Mouse (Mus musculus) urinary bladder, postnatal 25 days (tissue): Measurements from ENCODE around the gene Rapgef3.
A peak's percentile ranks its signal among the peaks of the same experiment; 100 is the strongest.

Source experiments
- DNase-seq: peaks from one replicate; pipeline ENCODE4 v3.0.0; 2022; ENCODE audit warnings: low spot score

Gene Rapgef3

DNA sequence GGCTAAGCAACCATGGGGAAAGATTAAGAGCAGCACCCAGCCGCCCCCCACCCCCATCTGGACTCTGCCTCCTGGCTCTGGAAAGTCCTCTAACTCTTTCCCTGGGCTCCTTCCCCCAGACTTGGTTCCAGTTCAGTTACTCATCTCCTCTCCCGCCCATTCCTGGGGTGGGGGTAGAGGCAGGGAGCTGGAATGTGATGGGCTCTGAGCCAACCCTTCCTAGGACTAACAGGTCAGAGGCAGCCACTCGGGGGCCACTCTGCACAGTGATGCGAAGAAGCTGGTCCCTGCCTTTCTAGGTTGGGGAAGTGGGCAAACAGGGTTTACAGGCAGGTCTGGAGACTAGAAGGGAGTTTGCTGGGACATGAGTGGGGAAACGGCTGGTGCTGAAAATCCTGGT, 5.3 kb upstream of the Rapgef3 start:
- peak; percentile 67 for DNase-seq

- DNase-seq = no peak
Measured at GRCm38 (mm10) chr15:97770280-97770679, 2.5 kb upstream of the Rapgef3 start.

GRCm38 (mm10) chr15:97768192-97768591, 420 bp upstream of the Rapgef3 start:
- DNase-seq = no peak

GRCm38 (mm10) chr15:97766594-97767279, 1.0 kb downstream of the Rapgef3 start:
- DNase-seq = no peak

DNA sequence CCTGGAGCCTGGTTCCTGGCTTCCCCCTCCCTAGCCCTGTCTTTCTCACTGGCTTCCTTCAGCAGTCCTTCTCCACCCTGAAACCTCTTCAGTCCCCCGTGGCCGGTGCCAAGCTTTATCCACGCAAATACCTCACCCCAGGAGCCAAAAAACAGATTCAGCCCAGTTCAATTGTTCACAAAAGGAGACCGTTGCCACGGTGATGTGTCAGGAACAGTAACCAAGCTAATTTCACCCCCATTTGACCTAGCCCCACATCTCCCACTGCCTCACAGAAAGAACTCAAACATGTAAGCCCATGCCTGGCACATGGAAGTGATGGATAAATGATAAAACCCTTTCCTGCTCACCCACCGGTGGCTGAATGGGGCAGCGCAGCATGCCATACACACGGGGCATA, 1.6 kb downstream of the Rapgef3 start:
- DNase-seq = no peak

- no peak for DNase-seq
Measured at GRCm38 (mm10) chr15:97765090-97765794, 2.5 kb downstream of the Rapgef3 start.

DNA sequence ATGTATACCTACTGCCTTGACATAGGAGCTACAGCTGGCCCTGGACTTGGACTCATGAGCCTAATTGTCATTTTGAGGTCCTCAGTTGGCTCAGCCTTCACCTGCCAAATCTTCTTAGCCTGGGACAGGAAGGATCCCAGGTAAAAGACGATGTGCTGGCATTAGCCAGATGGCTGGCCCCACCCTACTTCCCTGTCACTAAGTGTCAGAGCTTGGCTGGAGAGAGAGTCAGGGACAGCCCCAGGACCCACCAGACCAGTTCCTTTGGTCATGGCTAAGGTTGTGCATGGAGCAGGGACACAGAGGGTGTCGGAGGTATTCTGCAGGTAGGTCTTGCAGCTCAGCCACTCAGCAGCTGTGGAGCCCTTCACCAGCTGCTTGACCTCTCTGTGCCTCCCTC, 3.2 kb downstream of the Rapgef3 start:
- DNase-seq = no peak

GRCm38 (mm10) chr15:97763256-97764049, 4.3 kb downstream of the Rapgef3 start:
- DNase-seq = no peak

DNA sequence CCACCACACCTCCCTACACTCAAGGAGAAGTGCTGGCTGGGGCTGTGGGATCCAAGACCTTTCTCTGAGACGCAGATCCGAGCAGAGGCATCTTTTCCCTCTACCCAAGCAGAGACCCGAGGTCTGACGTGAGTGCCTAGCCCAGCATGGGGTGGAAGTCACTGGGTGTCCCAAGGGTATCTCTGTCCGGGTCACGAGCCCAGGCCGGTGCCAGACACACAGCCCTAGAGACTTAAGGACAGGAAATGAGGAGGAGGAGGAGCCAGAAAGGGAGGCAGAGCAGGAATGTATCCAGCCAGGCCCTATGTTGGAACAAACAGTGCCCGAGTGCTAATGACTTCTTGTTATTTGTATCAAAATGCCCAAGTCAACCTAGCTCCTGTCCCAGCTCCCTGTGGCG, 5.0 kb downstream of the Rapgef3 start:
- no peak for DNase-seq

- DNase-seq = no peak
Measured at GRCm38 (mm10) chr15:97761438-97761837, 6.3 kb downstream of the Rapgef3 start.

- no peak for DNase-seq
Measured at GRCm38 (mm10) chr15:97760952-97761351, 6.8 kb downstream of the Rapgef3 start.

DNA sequence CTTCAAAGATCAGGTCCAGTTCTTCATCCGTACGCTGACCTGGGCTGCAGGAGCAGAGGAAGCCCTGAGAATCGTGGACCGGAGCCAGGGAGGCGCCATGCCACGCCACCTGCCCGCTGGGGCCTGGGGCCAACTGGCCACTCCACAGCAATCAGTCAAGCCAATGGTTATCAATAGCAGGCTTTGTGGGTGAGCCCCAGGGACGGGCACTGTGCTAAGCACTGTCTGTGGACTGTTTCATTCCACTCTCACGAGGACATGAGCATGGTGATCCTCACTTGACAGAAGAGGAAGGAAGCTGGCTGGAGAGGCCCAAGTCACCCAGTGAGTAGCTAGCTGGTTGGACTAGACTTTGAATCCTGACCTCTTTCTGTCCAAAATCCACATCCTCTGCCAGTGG, 7.8 kb downstream of the Rapgef3 start:
- DNase-seq = no peak

DNA sequence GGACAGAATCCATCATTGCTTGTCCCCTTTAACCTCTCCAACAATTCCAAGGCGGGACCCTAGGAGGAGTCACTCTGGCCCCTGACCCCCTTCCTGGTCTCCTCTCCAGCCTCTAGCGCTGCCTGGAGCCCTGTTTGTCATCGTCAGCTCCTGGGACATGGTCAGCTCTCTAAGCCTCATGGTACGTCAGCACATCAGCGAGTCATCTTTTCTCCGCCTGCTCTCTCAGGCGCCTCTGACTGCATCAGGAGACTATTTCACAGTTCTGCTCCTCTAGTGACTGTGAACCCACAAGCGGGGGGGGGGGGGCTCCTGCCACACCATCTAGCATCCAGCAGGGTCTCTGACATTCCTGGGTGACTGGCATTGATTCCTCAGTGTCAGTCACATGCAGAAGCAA, 12.4 kb downstream of the Rapgef3 start:
- DNase-seq = no peak

- DNase-seq = no peak
Measured at GRCm38 (mm10) chr15:97754476-97754875, 13.3 kb downstream of the Rapgef3 start.

GRCm38 (mm10) chr15:97752491-97752890, 15.3 kb downstream of the Rapgef3 start:
- DNase-seq = no peak

- DNase-seq = no peak
Measured at GRCm38 (mm10) chr15:97751676-97752075, 16.1 kb downstream of the Rapgef3 start.

- DNase-seq = no peak
Measured at GRCm38 (mm10) chr15:97750697-97751096, 17.1 kb downstream of the Rapgef3 start.

- DNase-seq = no peak
Measured at GRCm38 (mm10) chr15:97749841-97750240, 17.9 kb downstream of the Rapgef3 start.

DNA sequence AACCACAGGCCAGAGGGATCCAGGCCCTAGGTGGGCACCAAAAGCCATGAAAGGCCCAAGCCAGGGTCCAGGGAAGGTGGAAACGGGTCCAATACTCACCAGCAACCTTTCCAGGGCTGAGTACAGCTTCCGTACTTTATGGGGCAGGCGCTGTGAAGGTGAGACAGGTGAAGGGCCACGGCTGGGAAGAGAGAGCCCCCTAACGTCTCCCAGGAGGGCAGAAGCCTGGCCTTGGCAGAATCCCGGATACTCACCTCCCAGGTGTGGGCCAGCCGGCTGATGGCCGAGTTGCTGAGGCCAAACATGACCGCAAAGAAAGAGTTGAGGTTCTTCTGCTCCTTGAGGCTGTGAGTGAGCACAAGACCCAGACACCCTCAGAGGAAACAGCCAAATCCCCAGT, 18.4 kb downstream of the Rapgef3 start:
- DNase-seq = no peak

DNA sequence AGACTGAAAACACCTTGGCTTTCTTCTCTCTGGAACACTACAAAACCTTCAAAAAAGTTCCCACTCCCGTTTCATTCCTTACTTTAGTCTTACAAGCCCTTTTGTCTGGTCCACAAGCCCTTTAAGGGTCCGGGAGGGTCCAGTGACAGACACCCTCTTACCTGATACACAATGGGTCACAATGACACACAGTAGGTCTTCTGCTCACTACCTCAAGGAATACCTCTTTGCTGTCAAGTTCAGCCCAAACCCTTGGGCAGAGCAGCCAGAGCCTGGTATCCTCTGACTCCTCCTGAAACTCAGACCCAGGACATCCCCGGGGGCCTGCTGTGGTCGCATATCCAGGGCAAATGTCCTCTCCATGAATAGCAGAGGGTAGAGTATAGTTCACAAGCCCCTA, 18.8 kb downstream of the Rapgef3 start:
- no peak for DNase-seq

DNA sequence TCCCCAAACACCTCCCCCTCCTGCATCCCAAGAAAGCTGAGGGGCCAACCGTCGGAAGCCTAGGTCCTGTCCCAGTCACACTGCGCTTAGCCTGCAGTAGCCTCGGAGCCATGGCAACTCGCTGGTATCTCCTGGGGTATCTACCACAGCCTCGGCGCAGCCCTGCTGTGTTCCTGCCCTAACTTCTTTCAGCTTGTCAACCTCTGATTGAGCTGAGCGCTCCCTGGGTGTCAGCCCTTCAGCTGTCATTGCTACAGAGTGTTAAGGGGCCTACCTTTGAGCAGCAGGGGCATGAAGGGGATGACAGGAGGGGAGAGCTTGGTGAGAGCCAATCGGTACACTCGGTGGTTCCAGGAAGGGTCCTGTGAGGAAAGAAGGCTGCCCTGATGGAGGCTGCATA, 19.5 kb downstream of the Rapgef3 start:
- no peak for DNase-seq

- DNase-seq = no peak
Measured at GRCm38 (mm10) chr15:97747486-97747885, 20.3 kb downstream of the Rapgef3 start.

- no peak for DNase-seq
Measured at GRCm38 (mm10) chr15:97746748-97747147, 21.0 kb downstream of the Rapgef3 start.
